Mouse (Mus musculus) cerebellum, adult 2 months (tissue): ENCODE measurements at regions not wholly inside any gene's neighbourhood (a gene's known extent, or its start where the extent isn't known, plus 50 kb on each side); places are given as distances from the start of the nearest gene placed in this dataset.

Experiments
- CTCF ChIP-seq: fragments of 200-500 bp; IDR thresholded peaks from 2 replicates; pipeline ENCODE4 v1.5.1; 2011; ENCODE audit warnings: low read depth, mild to moderate bottlenecking, control low read depth, low read length, moderate library complexity, borderline replicate concordance; ENCODE audit not compliant: insufficient read depth
- POLR2A ChIP-seq: fragments of 200-500 bp; IDR thresholded peaks from 2 replicates; pipeline ENCODE4 v1.6.1; 2011; ENCODE audit warnings: low read length, control low read depth, borderline replicate concordance; ENCODE audit not compliant: insufficient read depth

DNA sequence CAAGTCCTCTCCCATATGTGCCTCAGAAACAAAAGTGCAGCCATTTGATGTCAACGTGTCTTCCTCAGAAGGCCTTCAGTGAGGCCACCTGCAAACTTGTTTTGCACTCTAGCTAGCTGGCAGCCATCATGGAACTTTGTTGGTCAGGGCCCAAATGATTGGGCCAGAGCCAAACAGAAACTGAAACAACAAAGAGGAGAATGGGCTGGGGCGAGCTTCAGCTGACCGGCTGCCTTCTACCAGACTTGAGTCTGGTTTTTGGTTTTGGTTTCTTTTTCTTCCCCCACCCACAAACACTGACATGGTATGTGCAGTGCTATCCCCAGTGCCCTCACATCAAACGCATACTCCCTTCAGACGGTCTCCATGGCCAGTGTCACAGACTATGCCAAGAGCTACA is 183.7 kb downstream of the Prkcq start:
- TF ChIP-seq CTCF, result no peak
- TF ChIP-seq POLR2A, result no peak
